Mouse (Mus musculus) neural tube, embryonic 13.5 days (tissue): ENCODE data around the gene Hivep2. TPM values are rescaled to one million over a fixed set of nuclear protein-coding genes. Genes with fewer than 3 reads are reported as not detected.

Source experiments
- ATAC-seq: fragments of 200-750 bp; cut with Nextera tagmentation; 2 replicates; pipeline ENCODE4 v1.8.0; 2017; ENCODE audit warnings: low read depth, mild to moderate bottlenecking, moderate TSS enrichment, moderate library complexity
- H3K27ac ChIP-seq: fragments of 300-500 bp; sonication (generic); replicated peaks from 2 replicates; pipeline ENCODE4 v1.5.1; 2015; ENCODE audit warnings: moderate library complexity, mild to moderate bottlenecking, inconsistent platforms
- H3K27me3 ChIP-seq: fragments of 300-500 bp; sonication (generic); 2 replicates; pipeline ENCODE4 v1.6.1; 2015; ENCODE audit warnings: mild to moderate bottlenecking, inconsistent platforms
- H3K36me3 ChIP-seq: fragments of 300-500 bp; sonication (generic); 2 replicates; pipeline ENCODE4 v1.6.1; 2015; ENCODE audit warnings: mild to moderate bottlenecking, inconsistent platforms
- H3K4me1 ChIP-seq: fragments of 300-500 bp; sonication (generic); replicated peaks from 2 replicates; pipeline ENCODE4 v1.6.1; 2015; ENCODE audit warnings: inconsistent platforms
- H3K4me2 ChIP-seq: fragments of 300-500 bp; sonication (generic); 2 replicates; pipeline ENCODE4 v1.6.1; 2015; ENCODE audit warnings: inconsistent platforms, mild to moderate bottlenecking, moderate library complexity
- H3K4me3 ChIP-seq: fragments of 300-500 bp; sonication (generic); 2 replicates; pipeline ENCODE4 v1.5.1; 2015; ENCODE audit warnings: mild to moderate bottlenecking, inconsistent platforms
- H3K9ac ChIP-seq: fragments of 300-500 bp; sonication (generic); 2 replicates; pipeline ENCODE4 v1.6.1; 2015; ENCODE audit warnings: moderate library complexity, mild to moderate bottlenecking, inconsistent platforms
- H3K9me3 ChIP-seq: fragments of 300-500 bp; sonication (generic); 2 replicates; pipeline ENCODE4 v1.6.1; 2016; ENCODE audit warnings: inconsistent platforms
- WGBS: fragments of 180-500 bp; shearing (Covaris S2); methylation state at CpG from one replicate; pipeline ENCODE4 v1.1.7; 2015; 5-methylcytosine and 5-hydroxymethylcytosine counted together
- polyA plus RNA-seq: library from polyadenylated mRNA; unstranded; fragments of >200 nt; fragmentation: Nextera tagmentation; extraction: Ambion mirVana; gene quantifications from 2 replicates; pipeline ENCODE4 v1.2.1, GENCODE M21; 2015

The Hivep2 gene
- polyA plus RNA-seq, 1 experiment from 2014 or later, result 9.5 TPM

GRCm38 (mm10) chr10:13963908-13964500 lies 1.9 kb upstream of the Hivep2 start:
- Histone ChIP-seq H3K9me3 (no peaks in the 10 kb centered on the region), H3K27ac (peak overlapping the region; percentile 99; the same call in 1 of the 2 replicates), H3K27me3 (no peaks in the 10 kb centered on the region; the same call in 1 of the 2 replicates), H3K4me1 (peaks cover 11% of the 10 kb centered on the region), H3K4me3 (peak overlapping the region; percentile 84), H3K36me3 (no peaks in the 10 kb centered on the region), H3K9ac (peak overlapping the region; percentile 94), H3K4me2 (peak overlapping the region; percentile 98)
- no peak for ATAC-seq
- 9% methylated on average over 8 of the region's 8 CpGs for WGBS

GRCm38 (mm10) chr10:13964501-13965281 lies 1.2 kb upstream of the Hivep2 start:
- Histone ChIP-seq H3K9ac (peak overlapping the region; percentile 94), H3K9me3 (no peaks in the 10 kb centered on the region), H3K27me3 (no peaks in the 10 kb centered on the region; the same call in 1 of the 2 replicates), H3K4me1 (peaks cover 12% of the 10 kb centered on the region), H3K27ac (peak overlapping the region; percentile 99), H3K4me3 (peak overlapping the region; percentile 84), H3K36me3 (no peaks in the 10 kb centered on the region), H3K4me2 (peak overlapping the region; percentile 98)
- WGBS, result under 1% methylated on average over 65 of the region's 65 CpGs
- peak; percentile 17 for ATAC-seq

GRCm38 (mm10) chr10:13965316-13965973 lies 430 bp upstream of the Hivep2 start:
- Histone ChIP-seq H3K27me3 (no peaks in the 10 kb centered on the region; the same call in 1 of the 2 replicates), H3K4me3 (peak overlapping the region; percentile 84), H3K4me1 (peaks cover 12% of the 10 kb centered on the region), H3K4me2 (peak overlapping the region; percentile 98), H3K9ac (peak overlapping the region; percentile 94), H3K27ac (peak overlapping the region; percentile 99), H3K36me3 (no peaks in the 10 kb centered on the region), H3K9me3 (no peaks in the 10 kb centered on the region)
- WGBS, result under 1% methylated on average over 49 of the region's 54 CpGs
- peak; percentile 73 for ATAC-seq

- Histone ChIP-seq H3K9ac (peak overlapping the region; percentile 94), H3K27ac (peak overlapping the region; percentile 99), H3K4me3 (peak overlapping the region; percentile 84), H3K27me3 (no peaks in the 10 kb centered on the region; the same call in 1 of the 2 replicates), H3K4me1 (peaks cover 12% of the 10 kb centered on the region), H3K4me2 (peak overlapping the region; percentile 98), H3K9me3 (no peaks in the 10 kb centered on the region), H3K36me3 (no peaks in the 10 kb centered on the region)
- peak; percentile 66 for ATAC-seq
- 1% methylated on average over 52 of the region's 66 CpGs for WGBS
These were observed 1.1 kb downstream of the Hivep2 start for GRCm38 (mm10) chr10:13966830-13967450.

GRCm38 (mm10) chr10:13967451-13968233 lies 1.8 kb downstream of the Hivep2 start:
- peaks cover 12% of the 10 kb centered on the region for H3K4me1 ChIP-seq
- H3K36me3 ChIP-seq, result no peaks in the 10 kb centered on the region
- ATAC-seq, result peak; percentile 55
- no peaks in the 10 kb centered on the region; the same call in 1 of the 2 replicates for H3K27me3 ChIP-seq
- peak overlapping the region; percentile 98 for H3K4me2 ChIP-seq
- peak overlapping the region; percentile 94 for H3K9ac ChIP-seq
- under 1% methylated on average over 36 of the region's 36 CpGs for WGBS
- H3K27ac ChIP-seq, result peak overlapping the region; percentile 99
- H3K4me3 ChIP-seq, result peak overlapping the region; percentile 84
- no peaks in the 10 kb centered on the region for H3K9me3 ChIP-seq

GRCm38 (mm10) chr10:13968234-13968555 lies 2.3 kb downstream of the Hivep2 start:
- WGBS, result 13% methylated on average over 5 of the region's 5 CpGs
- Histone ChIP-seq H3K27ac (peak overlapping the region; percentile 99), H3K36me3 (no peaks in the 10 kb centered on the region), H3K4me3 (peak overlapping the region; percentile 84), H3K4me2 (peak overlapping the region; percentile 98), H3K9me3 (no peaks in the 10 kb centered on the region), H3K4me1 (peaks cover 12% of the 10 kb centered on the region), H3K9ac (peak overlapping the region; percentile 94), H3K27me3 (no peaks in the 10 kb centered on the region; the same call in 1 of the 2 replicates)
- ATAC-seq, result no peak

- 20% methylated on average over 8 of the region's 8 CpGs for WGBS
- H3K4me3 ChIP-seq, result 0 out of 2 replicates have a peak overlapping the region, but pooled peaks have one; percentile 3
These were observed 3.1 kb downstream of the Hivep2 start for GRCm38 (mm10) chr10:13968989-13969388.

GRCm38 (mm10) chr10:13970321-13970720 lies 4.4 kb downstream of the Hivep2 start:
- no peak overlapping the region for H3K4me2 ChIP-seq
- H3K27me3 ChIP-seq, result no peaks in the 10 kb centered on the region
- peaks cover 26% of the 10 kb centered on the region for H3K4me1 ChIP-seq
- ATAC-seq, result no peak
- H3K9me3 ChIP-seq, result no peaks in the 10 kb centered on the region
- H3K9ac ChIP-seq, result no peak overlapping the region
- no peak overlapping the region for H3K4me3 ChIP-seq
- H3K27ac ChIP-seq, result no peak overlapping the region
- no peaks in the 10 kb centered on the region for H3K36me3 ChIP-seq
- 78% methylated on average over 3 of the region's 3 CpGs for WGBS

More at GRCm38 (mm10) chr10:13968989-13969388, 3.1 kb downstream of the Hivep2 start:
- H3K27ac ChIP-seq, result no peak overlapping the region
- peak overlapping the region; percentile 98 for H3K4me2 ChIP-seq
- H3K36me3 ChIP-seq, result no peaks in the 10 kb centered on the region
- no peaks in the 10 kb centered on the region for H3K27me3 ChIP-seq
- no peaks in the 10 kb centered on the region for H3K9me3 ChIP-seq
- H3K9ac ChIP-seq, result no peak overlapping the region
- ATAC-seq, result no peak
- H3K4me1 ChIP-seq, result peaks cover 18% of the 10 kb centered on the region

- no peaks in the 10 kb centered on the region for H3K9me3 ChIP-seq
- ATAC-seq, result no peak
- no peaks in the 10 kb centered on the region for H3K36me3 ChIP-seq
- H3K4me2 ChIP-seq, result no peak overlapping the region
- no peak overlapping the region for H3K4me3 ChIP-seq
- peaks cover 28% of the 10 kb centered on the region for H3K4me1 ChIP-seq
- H3K9ac ChIP-seq, result no peak overlapping the region
- no peaks in the 10 kb centered on the region for H3K27me3 ChIP-seq
- H3K27ac ChIP-seq, result no peak overlapping the region
- WGBS, result 24% methylated on average over 5 of the region's 5 CpGs
These were observed 5.4 kb downstream of the Hivep2 start for GRCm38 (mm10) chr10:13971268-13971667.

GRCm38 (mm10) chr10:13973563-13974179 lies 7.8 kb downstream of the Hivep2 start:
- ATAC-seq, result peak; percentile 52
- peaks cover 23% of the 10 kb centered on the region for H3K4me1 ChIP-seq
- no peak overlapping the region for H3K4me3 ChIP-seq
- H3K36me3 ChIP-seq, result no peaks in the 10 kb centered on the region
- no peak overlapping the region for H3K9ac ChIP-seq
- H3K4me2 ChIP-seq, result no peak overlapping the region
- WGBS, result 70% methylated on average over 7 of the region's 7 CpGs
- no peaks in the 10 kb centered on the region for H3K27me3 ChIP-seq
- H3K9me3 ChIP-seq, result no peaks in the 10 kb centered on the region
- H3K27ac ChIP-seq, result no peak overlapping the region

GRCm38 (mm10) chr10:13974472-13974871 lies 8.6 kb downstream of the Hivep2 start:
- Histone ChIP-seq H3K36me3 (no peaks in the 10 kb centered on the region), H3K9me3 (no peaks in the 10 kb centered on the region), H3K9ac (no peak overlapping the region), H3K4me2 (no peak overlapping the region), H3K27me3 (no peaks in the 10 kb centered on the region), H3K4me1 (peaks cover 19% of the 10 kb centered on the region), H3K27ac (no peak overlapping the region), H3K4me3 (no peak overlapping the region)
- no peak for ATAC-seq
- WGBS, result 79% methylated on average over 7 of the region's 7 CpGs
